Mouse (Mus musculus) adrenal gland, adult 18-20 months (tissue): ENCODE results near the gene Fasl. TPM values are rescaled to one million over a fixed set of nuclear protein-coding genes. Genes with fewer than 3 reads are reported as not detected.

Experiments used
- DNase-seq, 2 experiments: peaks; one replicate each; pipeline ENCODE4 v3.0.0; 2021 to 2022; ENCODE audit warnings: low spot score in 2 of 2
- long read RNA-seq, 2 experiments: library from polyadenylated mRNA; stranded (forward); transcript quantifications; one replicate each; pipeline ENCODE4 v2.0.0; 2021
- total RNA-seq, 2 experiments: library from RNA; stranded (reverse); gene quantifications; 1 replicate in 1 of 2; 2 replicates in 1 of 2; pipeline ENCODE4 v1.2.3; 2021

Gene Fasl
- total RNA-seq: under 1 TPM in 1 of 2 experiments, not detected in 1; 0.26 TPM
- long read RNA-seq, experiment 1: 0 reads
- long read RNA-seq, experiment 2: 0 reads

DNA sequence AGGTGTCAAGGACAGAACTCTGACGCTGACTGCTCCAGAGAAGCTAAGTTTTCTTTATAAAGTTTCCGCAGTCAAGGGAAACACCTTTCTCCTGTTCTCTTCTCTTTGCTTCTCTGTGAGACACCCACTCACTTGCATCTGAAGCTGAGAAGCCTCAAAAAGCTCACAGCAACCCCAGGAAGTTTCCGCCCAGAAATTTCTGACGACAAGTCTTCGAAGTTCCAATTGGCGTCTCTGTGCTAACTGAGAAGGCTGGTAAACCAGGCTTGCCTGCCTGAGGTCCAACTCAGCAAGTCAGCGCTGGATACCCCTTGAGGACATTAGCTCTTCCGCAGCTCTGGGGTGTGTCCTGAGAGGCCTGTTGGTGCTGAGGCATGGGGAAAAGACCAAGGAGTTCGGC, at the start of gene Fasl:
TSS of gene Fasl (minus strand) at position 157 of the 400 bp plus-strand sequence.
- DNase-seq: no peak

DNA sequence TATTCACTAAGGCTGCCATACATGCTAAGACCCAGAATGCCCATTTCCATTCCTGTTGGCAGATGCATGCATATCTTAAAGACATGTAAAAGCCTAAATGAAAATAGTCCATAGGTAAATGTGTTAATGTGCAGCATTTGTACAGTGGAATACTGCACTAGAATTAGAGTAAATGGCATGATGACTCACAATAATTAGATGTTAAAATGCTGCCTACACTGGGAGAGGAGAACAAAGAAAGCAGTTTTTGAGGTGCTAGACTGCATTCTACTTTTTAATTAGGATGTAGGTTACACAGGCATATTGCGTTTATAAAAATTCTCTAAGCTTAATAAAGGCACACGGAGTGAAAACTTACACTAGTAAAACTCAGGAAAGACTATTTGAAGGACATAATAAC, 38.4 kb upstream of the Fasl start:
- DNase-seq: no peak

DNA sequence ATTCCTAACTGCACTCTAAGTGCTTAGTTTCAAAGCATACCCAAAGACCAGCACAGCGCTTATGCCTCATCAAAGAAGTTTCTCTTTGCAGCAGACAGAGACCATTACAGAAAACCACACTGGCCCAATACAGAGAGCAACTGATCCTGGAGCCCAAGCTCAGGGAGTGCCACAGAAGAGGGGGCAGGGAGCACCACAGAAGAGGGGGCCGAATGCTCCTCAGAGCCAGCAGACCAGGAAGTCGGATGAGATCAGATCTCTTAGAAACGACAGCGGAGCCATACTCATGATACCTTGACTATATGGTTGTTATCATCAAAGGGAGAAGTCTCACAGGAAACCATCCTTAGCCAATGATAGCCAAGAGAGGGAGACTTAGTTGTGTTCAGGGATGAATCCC, 21.1 kb upstream of the Fasl start:
- DNase-seq: no peak

DNA sequence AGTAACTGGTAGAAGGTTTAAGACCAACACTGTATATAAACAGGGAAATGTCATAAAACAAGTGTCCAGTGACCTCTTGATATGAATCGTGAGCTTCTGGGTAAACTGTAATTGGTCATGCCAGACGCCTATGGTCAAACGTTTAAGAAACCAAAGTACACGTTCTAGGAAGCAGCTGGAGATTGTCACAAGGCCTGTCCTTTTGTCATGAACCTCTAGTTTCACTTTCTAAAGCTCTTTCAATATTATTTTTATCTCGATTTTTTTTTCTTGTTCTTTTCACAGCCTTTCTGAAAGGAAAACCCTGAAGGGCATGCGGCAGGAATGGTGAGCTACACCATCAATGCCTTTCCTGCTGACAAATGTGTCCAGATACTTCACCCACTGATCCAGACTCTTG, 20.7 kb upstream of the Fasl start:
- DNase-seq: no peak

DNA sequence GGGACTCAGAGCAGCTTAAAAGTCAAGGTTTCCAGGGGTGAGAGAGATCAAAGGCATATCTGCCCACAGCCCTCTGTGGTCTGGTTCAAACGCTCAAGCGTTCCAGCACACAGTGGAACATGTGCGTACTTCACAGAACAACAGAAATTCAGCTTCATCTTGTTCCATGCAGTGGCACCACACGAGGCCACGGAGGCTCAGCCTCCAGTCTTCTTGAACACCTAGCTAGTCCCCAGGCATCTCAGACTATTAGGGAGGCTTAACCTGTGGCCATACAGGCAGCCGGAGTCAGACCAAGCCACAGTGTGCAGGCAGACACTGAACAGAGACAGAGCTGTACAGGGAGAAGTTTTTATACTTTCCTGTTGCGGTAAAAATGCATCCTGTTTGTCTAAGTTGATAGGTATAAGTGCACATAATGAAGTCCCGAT, 16.3 kb upstream of the Fasl start:
- peak in 1 of 2 experiments; percentile 3 for DNase-seq

DNA sequence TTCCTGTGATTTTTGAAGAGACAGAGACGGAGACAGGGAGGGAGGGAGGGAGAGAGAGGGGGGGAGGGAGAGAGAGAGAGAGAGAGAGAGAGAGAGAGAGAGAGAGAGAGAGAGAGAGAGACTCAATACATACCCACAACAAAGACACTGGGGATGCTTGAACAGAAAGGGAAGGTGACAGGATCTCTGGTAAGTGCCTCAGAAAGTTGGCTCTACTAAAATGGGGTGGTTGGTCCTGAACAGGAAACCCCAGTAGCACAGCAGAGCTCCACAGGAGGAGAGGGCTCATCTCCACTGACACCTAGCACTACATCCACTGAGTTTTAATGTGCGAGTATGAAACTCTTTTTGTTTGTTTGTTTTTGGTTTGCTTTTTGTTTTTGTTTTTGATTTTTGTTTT, 13.0 kb upstream of the Fasl start:
- no peak for DNase-seq

DNA sequence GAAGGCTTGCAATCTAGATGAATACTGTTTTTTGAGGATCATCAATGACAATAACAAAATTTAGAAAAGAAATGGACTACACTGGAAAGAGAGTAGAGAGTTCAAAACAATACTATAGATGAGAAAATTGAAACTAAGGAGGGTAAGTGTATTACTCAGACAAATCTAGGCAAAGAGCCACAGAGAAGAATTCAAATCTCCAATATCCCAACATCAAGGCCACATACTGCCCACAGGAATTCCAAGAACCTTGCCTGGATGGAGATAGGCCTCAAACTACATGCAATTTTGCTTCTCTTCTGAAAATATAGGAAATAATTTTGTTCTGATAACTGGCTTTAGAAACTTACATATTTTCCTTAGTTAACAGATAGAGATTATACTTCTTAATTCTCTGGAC, 12.0 kb upstream of the Fasl start:
- DNase-seq: no peak

DNA sequence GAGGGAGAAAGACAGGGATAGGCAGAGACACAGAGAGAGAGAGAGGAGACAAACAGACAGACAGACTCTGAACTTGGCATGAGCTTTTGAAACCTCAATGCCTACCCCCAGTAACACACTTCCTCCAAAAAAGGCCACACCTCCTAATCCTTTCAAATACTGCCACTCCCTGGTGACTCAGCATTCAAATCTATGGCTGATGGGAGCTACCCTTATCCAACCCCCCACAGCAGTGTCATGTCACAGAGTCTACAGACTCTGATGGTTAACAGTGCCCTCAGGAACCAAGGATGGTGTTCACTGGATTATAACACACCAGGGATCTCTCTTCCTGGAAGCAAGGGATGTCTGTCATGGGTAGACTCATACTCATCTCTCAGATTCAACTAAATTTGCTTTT, 11.5 kb upstream of the Fasl start:
- no peak for DNase-seq

DNA sequence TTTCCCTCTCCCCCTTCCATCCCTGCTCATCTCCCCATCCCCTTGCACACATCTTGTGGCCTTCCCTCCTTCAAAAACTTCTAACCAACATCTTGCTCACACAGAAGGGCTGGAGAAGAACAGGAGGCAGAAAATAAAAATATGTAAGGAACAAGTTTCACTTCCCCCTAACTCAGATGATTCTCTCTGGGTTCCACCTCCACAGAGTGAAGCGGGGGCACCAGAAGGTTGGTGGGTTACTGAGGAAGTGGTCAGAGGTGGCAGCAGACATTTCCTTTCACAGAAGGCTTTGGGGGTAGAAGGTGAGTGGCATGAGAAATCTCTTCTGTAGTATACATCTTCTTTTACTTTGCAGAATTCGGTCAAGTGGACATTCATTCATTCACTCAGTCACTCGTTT, 10.6 kb upstream of the Fasl start:
- DNase-seq: no peak

DNA sequence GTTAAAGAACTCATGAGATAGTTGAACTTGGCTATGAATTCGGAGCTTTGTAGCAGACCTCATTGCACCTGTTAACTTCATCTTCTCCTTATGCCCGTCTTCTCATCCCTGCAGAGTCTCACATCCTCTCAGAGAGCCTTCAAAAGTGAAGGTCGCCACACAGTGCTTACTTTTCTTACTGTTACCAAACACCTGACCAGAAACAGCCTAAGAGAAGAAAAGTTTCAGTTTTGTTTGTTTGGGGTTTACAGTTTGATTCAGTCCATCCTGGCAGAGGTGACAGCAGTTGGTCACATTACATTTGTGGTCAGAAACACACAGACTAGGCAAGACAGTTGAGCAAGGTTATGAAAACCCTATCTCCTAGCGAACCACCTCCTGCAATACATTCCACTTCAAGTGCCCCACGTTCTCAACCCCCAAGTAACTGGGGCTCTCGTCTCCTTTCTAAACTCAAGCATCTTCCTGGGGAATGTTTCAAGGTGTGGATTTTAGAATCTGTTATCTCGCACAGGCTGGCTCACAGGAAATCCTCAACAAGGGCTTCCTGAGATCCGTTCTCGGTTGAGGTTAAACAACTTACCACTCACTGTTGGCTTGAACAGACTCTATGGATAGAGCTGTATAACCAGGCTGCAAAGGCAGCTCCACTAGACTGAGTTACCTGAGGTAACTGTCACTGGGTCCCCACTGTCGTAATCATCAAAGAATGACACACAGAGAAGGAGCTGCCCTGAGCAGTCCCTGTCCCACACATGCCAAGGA, 6.3 kb upstream of the Fasl start:
- no peak for DNase-seq

DNA sequence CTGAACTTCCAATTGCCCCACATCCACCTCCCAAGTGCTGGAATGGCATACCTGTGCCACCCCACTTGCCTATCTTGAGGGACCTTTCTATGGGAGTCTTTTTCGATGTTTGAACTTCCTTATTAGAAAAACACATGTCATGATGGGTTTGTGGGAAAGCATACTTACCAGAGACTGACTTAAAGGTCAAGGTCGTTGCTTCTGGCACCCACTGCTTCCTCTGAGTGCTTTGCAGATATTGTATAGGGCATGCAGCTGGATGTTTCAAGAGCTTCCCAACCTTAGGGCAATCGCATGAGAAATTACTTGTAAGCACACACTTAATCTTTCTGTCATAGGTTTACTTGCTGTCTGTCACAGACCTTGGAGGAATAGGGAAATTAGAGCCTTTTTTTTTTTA, 5.0 kb upstream of the Fasl start:
- no peak for DNase-seq

DNA sequence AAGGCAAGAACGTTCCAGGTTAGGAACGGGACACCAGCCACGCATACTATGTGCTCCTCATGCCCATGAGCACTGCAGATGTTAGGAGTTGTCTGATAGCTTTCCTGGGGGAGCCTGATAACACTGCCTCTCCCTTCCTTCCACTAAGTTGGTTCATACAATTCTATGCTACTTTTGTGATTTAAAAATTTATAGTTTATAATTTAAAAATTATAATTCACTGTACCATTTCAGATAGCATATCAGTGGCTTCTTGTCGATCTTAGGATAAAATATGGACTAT, 4.3 kb upstream of the Fasl start:
- no peak for DNase-seq

DNA sequence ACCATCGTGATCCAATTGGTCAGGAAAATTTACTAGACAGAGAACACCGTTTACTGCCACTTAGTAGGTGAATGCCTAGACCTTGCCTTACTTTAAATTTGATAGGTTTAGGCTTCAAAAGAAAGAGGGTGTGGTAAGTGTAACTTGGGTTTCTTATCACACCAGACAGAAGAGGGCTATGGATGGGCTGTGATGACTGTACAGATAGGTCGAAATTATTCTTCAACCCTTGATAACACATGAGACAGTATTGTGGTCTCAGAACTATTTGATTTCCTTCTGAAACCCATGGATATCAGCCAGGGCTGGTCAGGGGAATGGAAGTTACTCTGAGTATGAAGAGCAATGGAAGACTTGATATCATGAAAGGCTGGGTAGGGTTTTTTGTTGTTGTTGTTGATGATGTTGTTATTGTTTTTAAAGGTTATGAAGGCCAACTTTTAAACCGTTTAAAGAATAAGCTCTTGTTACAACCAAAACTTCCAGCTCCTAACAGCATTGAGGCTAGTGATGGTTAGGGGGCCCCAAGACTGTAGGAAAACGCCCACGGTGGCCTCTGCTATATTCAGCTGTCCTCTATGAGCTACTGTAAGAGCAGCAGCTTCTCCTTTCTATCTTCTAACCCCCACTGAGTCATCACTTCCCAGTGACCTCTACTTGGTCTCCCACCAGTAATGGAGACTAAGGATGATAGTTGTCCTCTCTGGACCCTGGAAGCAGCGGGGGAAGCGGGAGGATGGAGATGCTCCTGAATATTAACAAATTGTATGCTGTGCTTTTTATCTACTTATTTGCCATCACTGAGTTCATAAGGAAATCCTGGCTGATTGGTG, 3.8 kb upstream of the Fasl start:
- DNase-seq: no peak

DNA sequence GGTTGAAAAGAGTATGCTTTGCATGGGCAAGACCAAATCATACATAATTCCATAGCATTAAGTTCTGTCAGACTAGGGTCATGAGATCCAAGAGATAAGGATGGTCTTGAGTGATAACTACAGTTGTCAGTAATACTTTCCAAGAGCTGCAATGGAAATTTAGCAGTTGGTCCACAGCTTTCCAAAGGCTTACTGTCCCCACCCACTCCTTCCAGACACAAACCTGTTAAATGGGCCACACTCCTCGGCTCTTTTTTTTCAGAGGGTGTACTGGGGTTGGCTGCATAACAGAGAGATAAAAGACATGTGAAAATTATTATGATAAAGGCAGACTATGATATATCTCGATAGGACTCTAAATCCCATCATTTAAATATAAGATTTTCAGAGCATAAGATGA, 5.6 kb downstream of the Fasl start:
- no peak for DNase-seq

DNA sequence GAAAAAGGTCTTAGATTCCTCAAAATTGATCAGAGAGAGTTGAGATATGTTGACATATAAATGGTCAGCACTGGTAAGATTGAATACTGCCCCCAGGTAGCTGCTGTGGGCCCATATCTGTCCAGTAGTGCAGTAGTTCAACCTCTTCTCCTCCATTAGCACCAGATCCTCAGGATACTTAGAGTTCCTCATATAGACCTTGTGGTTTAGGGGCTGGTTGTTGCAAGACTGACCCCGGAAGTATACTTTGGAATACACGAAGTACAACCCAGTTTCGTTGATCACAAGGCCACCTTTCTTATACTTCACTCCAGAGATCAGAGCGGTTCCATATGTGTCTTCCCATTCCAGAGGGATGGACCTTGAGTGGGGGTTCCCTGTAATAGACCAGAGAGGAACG, 6.7 kb downstream of the Fasl start:
- no peak for DNase-seq

DNA sequence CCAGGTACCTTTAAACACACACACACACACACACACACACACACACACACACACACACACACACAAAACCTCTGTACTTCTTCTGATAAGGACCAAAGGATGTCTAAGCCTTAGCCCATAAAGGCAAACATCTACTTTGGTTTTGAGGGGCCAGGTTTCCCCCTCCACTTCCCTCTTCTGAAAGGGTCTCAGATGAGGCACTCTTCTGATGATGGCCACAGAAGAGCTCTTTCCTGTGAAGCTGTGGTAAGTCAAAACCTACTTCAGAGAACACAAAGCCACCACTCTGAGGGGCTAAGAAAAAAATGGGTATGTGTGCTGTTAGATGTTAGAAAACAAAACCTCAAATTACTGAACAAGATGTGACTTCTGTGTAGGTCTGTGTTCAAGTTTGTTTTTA, 9.2 kb downstream of the Fasl start:
- no peak for DNase-seq

DNA sequence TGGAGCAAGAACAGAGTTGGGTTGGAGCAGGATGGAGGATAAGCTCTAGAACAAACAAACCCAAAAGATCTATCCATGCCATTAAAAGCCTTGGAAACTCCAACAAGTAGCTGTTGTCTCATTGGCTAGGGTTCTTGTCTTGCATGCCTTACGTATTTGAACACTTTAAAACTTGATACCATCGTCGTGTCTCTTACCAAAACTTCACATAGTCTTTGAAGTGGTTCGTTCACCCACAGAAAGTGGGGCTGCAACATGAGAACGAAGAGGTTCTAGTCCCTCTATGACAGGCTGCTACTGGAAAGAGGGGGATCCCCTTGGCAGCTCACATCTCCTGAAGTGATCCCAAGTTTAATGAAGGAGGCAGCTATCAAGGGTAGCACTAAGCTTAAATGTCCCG, 13.1 kb downstream of the Fasl start:
- no peak for DNase-seq

DNA sequence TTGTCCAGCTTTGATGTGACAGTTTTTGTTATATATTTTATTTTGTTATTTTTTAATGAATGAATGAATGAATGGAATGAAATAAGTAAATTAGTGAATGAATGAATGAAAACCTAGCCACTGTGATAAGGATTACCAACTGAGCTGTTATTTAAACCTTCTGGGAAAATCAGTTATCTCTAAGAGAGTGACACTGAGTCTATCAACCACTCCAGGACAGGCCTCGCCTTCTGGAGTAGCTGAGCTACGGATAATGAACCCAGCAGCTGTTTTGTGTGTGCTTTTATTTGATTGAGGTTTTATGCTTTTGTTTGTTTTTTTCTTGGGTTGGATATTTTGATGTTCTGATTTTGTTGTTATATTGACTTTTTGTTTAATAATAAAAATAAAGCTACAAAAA, 17.0 kb downstream of the Fasl start:
- no peak for DNase-seq

DNA sequence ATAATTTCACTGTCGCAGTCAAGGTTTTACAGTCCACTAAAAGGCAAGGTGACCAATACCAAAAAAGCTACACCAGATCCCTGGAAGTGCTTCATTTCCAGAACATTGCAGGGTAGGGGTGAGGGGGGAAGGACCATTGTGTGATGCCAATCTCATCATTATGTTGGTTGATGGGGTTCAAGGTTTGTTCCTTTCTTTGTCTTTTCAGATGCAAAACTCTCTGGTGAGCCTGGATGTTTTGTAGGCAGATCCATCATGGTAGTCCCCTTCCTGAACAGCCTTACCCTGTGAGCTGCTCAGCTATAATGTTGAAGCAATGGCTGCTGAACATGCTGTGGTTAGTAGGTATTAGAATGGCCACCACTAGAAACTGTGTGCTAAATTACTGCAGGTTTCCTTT, 19.0 kb downstream of the Fasl start:
- DNase-seq: no peak

DNA sequence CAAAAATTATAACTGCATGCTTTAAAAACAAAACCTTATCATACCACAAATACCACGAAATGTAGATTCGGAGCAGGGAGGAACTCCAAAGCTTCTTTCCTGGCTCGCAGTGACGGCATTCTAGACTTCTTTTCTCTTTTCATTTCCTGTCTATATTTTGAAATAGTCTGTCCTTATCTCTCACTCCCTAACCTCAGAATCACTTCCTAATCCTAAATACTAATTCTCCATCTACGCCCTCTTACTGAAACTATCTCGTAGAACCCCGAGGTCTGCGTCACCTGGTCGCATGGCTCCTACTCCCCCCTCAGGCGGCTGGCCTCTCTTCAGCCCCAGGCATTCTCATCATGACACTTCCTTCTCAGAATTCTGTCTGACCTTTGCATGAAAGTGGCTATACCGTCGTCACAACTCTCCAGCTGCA, 21.2 kb downstream of the Fasl start:
- DNase-seq: no peak

DNA sequence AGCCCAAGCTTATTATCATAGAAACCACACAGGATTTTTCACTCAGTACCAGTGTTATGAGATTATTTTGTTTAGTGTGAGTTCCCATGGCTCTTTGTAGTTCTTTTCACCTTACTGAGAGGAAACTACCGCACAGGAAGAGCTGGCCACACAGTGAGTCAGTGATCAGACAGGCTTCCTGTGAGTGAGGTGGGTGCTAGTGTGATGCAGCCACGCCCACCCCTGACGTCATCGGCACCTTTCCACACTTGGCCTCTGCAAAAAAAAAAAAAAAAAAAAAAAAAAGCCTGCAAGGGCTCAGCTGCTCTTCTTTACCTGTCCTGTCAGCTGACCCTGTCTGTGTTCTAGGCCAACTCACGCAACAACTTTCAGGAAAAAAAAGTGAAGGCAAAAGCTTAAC, 21.6 kb downstream of the Fasl start:
- peak in 1 of 2 experiments; percentile 24 for DNase-seq

DNA sequence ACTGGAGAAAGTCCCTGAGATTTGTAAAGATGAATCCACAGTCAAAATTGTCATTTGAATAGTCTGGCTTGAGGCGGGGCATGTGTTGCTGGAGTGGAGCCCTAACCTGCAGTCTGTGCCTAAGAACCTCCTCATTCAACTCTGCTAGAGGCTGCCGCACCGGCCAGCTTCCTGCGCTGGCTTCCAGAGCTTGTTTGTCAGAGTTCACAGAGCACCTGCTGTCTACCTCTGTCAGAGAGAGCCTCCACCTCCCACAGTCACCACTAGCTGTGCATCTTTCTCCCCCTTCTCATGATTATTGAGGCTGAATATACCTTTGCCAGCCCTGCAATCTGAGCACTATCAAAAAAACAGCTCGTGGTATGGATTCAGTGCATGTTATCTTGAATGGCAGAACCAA, 22.4 kb downstream of the Fasl start:
- no peak for DNase-seq

DNA sequence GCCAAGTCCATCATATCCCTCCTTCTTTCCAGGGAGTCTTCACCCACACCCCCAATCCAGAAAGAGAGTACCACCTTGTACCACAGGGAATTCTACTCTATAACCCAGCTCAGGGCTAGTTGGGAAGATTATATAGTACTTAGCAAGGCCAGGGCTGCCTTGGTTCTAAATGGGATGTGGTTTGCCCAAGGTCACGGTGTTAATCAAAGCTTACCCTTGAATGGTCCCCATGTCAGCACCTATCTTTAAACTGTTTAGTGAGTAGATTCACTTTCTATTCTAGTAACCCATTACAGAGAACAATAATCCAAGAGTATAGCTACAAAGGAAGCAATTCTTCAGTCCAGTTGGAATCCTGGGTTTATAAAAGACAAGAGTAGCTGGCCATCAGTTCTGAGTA, 23.3 kb downstream of the Fasl start:
- no peak for DNase-seq
